Mouse (Mus musculus): ENCODE measurements around the gene Paqr7.

GRCm38 (mm10) chr4:134453619-134454400 is 42.7 kb upstream of the Paqr7 start:
- no peak for TF ChIP-seq CTCF (IDR thresholded peaks at IDR 0.05; ENCODE audit: insufficient read depth, low read length)
- no peak for TF ChIP-seq POLR2A (IDR thresholded peaks at IDR 0.05; ENCODE audit: borderline replicate concordance, extremely low read depth, low read depth, low read length)

Measured in lung, adult 2 months (tissue).